Mouse (Mus musculus): ENCODE measurements around the gene Gja8.

The Gja8 gene

DNA sequence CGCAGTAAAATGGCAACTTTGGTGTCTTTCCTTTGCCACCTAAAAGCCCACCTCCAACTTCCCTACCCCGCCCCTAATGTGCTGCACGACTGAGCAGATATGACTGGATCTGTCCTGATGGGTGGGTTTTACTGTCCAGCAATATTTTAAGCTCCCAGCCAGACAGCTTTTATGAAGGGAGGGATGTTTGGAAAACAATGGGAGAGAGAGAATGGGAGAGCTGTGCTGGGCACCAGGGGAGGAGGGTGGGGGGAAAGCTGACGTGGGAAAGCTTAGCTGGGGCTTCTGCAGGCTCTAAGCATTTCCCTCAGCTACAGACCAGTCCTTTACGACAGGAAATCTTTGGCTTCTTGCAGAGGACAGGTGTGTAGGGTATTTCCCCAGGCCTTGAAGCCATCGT, at the start of gene Gja8:
TSS of gene Gja8 (minus strand) at position 101 of the 400 bp plus-strand sequence.
- DNase-seq (ENCODE audit: low spot score in 2 of 2): no peak

DNA sequence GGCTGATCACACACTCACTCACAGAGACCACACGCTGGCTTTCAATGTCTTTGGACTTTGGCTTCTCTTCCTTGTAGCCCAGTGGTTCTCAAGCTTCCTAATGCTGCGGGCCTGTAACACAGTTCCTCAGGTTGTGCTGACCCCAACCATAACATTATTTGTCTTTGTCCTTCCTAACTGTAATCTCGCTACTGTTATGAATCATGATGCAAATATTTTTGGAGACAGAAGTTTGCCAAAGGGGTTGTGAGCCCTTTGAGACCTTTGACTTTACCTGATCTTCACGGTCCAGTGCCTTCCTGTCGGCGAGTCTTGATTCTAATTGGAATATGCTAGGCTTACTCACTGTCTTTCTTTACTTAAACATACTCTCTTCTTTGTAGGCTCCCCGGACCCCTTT, 48.6 kb upstream of the Gja8 start:
- no peak for DNase-seq (ENCODE audit: low spot score in 2 of 2)

- no peak for DNase-seq (ENCODE audit: low spot score in 2 of 2)
Observed at GRCm38 (mm10) chr3:96970986-96971385, 45.2 kb upstream of the Gja8 start.

- DNase-seq (ENCODE audit: low spot score in 2 of 2): no peak
Observed at GRCm38 (mm10) chr3:96963088-96964034, 37.5 kb upstream of the Gja8 start.

DNA sequence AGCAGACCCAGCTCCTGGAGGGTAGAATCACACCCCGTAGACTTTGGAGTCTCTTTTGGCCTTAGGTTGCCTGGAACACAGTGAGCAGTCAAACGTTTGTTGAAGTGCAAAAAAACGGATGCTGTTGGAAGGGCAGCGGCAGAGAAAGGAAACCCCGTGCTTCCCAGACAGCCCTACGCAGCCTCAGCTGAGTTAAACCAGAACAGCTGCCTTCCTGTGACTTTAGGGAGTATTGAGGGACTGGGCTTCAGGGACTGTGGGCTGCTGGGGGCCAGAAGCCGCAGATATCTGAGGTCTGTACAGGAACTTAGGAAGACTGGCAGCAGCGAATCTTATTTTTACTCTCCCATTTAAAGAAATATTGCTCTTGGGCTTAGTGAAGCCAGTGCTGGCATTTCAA, 34.8 kb upstream of the Gja8 start:
- DNase-seq (ENCODE audit: low spot score in 2 of 2): no peak

DNA sequence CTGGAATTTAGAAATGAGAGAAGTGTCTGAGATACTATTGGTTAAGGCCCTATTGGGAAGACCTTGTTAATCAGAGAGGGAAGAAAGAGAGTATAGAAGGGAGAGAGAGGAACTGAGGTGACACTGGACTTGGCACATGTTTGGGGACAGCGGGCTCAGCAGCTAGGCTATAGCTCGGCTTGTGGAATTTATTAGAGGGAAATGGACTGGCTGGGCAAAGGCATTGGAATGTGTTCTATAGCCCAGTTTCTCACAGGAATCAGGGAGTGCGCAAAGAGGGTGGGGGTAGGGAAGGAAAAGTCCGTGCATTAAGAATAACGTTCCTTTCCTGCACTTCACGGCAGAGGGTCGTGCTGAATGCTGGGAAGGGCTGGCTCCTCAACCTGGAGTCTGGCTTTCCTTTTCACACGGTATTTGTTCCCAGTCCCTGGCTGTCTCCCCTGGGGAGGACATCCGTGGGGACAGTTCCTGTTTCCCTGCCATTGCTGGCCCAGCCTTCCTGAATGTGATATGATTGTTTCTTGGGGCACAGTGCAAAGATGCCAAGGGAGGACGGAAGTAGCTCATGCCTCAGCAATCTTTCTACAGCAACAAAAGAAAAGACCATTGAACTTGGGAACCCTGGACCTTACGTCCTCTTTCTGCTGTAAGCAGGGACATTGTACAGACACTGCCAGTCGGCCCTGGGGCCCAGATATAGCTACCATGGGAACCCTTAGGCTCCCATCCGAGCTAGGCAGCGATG, 27.8 kb upstream of the Gja8 start:
- DNase-seq (ENCODE audit: low spot score in 2 of 2): no peak

GRCm38 (mm10) chr3:96942706-96943105, 16.9 kb upstream of the Gja8 start:
- DNase-seq (ENCODE audit: low spot score in 2 of 2): no peak

DNA sequence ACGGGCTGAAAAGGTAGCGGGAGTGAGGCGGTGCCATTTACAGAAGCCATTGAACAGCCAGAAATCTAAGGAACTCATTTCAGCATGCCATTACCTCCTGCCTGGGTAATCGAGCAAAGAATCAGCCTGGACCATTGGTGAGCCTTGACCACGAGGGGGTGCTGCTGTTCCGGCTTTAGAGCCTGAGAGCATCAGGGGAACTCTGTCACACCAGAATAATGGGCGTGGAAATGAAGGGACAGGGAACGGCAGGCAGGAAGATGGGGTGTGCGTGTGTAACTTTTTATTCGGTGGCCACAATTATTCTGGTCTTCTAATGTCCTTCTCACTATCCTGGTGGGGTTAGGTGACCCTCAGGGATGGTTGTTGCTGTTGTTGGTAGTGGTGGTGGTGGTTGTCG, 12.9 kb upstream of the Gja8 start:
- peak; percentile 40 to 61 for DNase-seq (ENCODE audit: low spot score in 2 of 2)

- no peak for DNase-seq (ENCODE audit: low spot score in 2 of 2)
Observed at GRCm38 (mm10) chr3:96937606-96938005, 11.8 kb upstream of the Gja8 start.

DNA sequence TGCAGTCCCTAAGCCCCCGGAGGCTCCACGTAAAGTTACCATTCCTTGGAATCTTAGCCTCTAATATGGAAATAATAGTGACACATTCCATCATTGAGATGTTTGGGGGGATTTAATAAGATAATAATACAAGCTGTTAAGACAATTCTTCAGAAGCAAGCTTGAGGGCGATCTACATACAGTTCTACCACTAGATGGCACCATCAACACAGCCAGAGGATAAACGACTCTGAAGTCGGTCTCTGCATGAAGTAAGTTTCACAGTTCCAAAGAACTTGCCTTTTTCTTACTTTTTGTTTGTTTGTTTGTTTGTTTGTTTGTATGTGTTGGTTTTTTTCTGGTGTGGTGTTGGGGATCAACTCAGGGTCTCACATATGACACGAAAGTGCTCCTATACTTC, 10.4 kb upstream of the Gja8 start:
- DNase-seq (ENCODE audit: low spot score in 2 of 2): no peak

DNA sequence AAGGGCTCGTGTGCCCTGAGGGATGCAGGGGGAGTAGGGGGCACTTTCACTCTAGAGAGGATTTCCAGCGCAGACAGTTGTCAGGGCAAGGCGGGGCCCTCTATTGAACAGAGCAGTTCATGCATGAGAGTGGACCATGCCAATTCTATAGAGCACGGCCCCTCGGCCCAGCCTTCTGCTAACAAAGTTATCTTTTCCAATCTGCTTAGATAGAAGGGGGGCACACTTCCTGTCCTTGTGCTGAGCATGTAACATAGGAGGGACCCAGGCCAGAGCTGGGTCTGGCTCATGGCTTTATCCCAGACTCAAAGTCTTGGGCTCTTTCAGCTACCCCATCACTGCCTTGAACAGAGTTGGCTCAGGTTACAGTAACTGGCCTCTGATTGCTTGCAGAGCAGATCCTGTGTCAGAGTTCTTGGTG, 5.5 kb upstream of the Gja8 start:
- DNase-seq (ENCODE audit: low spot score in 2 of 2): no peak

DNA sequence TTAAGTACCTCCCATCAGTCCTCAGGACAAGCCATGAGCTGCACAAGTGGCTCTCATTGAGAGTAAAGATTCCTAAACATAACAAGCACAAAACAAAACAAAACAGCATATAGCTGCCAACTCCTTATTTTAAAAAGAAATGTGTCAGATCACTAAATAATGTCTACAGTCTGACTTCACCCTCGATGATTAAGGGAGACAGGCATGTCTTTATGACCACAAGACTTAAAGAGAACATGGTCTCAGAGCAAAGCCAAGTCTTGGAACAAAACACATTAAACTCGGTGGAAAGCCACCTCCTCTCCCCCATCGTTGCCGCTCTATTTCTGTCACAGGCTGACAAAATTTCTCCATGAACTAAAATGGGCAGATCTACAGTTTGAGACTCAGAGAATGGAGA, 1.2 kb downstream of the Gja8 start:
- no peak for DNase-seq (ENCODE audit: low spot score in 2 of 2)

GRCm38 (mm10) chr3:96920991-96921390, 4.8 kb downstream of the Gja8 start:
- no peak for DNase-seq (ENCODE audit: low spot score in 2 of 2)

- DNase-seq (ENCODE audit: low spot score in 2 of 2): no peak
Observed at GRCm38 (mm10) chr3:96905592-96905991, 20.2 kb downstream of the Gja8 start.

- DNase-seq (ENCODE audit: low spot score in 2 of 2): peak; percentile 89 to 96
Observed at GRCm38 (mm10) chr3:96904851-96905541, 20.8 kb downstream of the Gja8 start, which contains the start of gene Gpr89. TSS of gene Gpr89 (minus strand) at chr3:96905346.

GRCm38 (mm10) chr3:96904393-96904792, 21.4 kb downstream of the Gja8 start, which contains the start of gene Gja5:
TSS of gene Gja5 (plus strand) at chr3:96904693.
- DNase-seq (ENCODE audit: low spot score in 2 of 2): no peak

GRCm38 (mm10) chr3:96902336-96902999, 23.4 kb downstream of the Gja8 start:
- no peak for DNase-seq (ENCODE audit: low spot score in 2 of 2)

- DNase-seq (ENCODE audit: low spot score in 2 of 2): no peak
Observed at GRCm38 (mm10) chr3:96883690-96884089, 42.1 kb downstream of the Gja8 start.

DNA sequence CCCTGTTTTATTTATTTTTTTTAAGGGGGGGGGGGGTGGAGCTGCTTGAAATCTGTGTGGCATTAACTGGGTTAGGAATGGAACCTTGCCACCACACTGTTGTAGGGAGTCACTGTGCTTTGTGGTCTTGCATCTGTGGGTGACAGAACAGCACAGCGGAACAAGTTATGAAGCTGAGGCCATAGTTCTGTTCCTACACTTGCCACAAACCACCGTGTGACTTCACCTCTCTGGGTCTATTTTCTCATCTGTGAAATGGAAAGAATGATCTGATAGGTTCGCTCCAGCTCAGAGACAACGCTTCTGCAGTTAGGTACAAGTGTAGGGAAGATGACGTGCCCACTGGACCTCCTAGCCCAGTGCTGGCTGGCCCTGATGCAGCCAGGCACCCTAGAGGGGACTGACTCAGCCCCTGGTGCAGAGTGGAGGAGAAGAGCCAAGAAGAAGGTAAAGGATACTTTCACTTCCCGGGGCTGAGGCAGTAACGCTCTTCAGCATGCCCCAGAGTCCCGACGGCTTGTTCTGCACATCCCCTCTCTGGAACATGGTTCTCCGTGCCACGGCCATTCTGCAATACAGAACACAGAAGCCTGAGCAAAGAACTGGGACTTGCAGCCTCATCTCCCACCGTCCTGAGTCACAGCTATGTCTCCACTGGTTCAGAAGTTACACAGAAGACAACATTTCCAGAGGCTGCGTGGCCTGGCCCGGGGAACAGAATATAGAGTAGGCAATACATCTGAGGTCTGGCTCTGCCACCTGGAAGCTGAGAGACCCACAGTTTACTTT, 43.6 kb downstream of the Gja8 start:
- no peak for DNase-seq (ENCODE audit: low spot score in 2 of 2)

- no peak for DNase-seq (ENCODE audit: low spot score in 2 of 2)
Observed at GRCm38 (mm10) chr3:96881557-96881956, 44.3 kb downstream of the Gja8 start.

GRCm38 (mm10) chr3:96880385-96880784, 45.4 kb downstream of the Gja8 start:
- DNase-seq (ENCODE audit: low spot score in 2 of 2): no peak
